Mouse (Mus musculus) heart, embryonic 16.5 days (tissue): Measurements from ENCODE around the gene Mc1r. TPM values are rescaled to one million over a fixed set of nuclear protein-coding genes. Genes with fewer than 3 reads are reported as not detected.
"Not testable (repeated sequence)": the region's sequence is repeated elsewhere in the genome, so short reads cannot be mapped to it uniquely, and the experiment has no call there.

ENCODE experiments used
- ATAC-seq: fragments of 200-750 bp; cut with Nextera tagmentation; replicated peaks from 2 replicates; pipeline ENCODE4 v1.8.0; 2017; ENCODE audit warnings: moderate number of reproducible peaks; ENCODE audit not compliant: insufficient read depth, low FRiP score; ENCODE audit errors: extremely low read depth
- H3K27ac ChIP-seq: fragments of 300-500 bp; sonication (generic); 2 replicates; pipeline ENCODE4 v1.5.1; 2014; ENCODE audit warnings: mild to moderate bottlenecking, low read length, control low read depth, moderate library complexity
- H3K27me3 ChIP-seq: fragments of 300-500 bp; sonication (generic); 2 replicates; pipeline ENCODE4 v1.6.1; 2014; ENCODE audit warnings: low read length, mixed read lengths; ENCODE audit not compliant: control insufficient read depth, insufficient read depth
- H3K36me3 ChIP-seq: fragments of 300-500 bp; sonication (generic); 2 replicates; pipeline ENCODE4 v1.6.1; 2014; ENCODE audit not compliant: control insufficient read depth, insufficient read depth
- H3K4me1 ChIP-seq: fragments of 300-500 bp; sonication (generic); 2 replicates; pipeline ENCODE4 v1.6.1; 2014; ENCODE audit warnings: low read length, mixed read lengths; ENCODE audit not compliant: control insufficient read depth, insufficient read depth
- H3K4me2 ChIP-seq: fragments of 300-500 bp; sonication (generic); 2 replicates; pipeline ENCODE4 v1.6.1; 2014; ENCODE audit warnings: low read depth, mild to moderate bottlenecking, control low read depth, low read length
- H3K4me3 ChIP-seq: fragments of 300-500 bp; sonication (generic); 2 replicates; pipeline ENCODE4 v1.5.1; 2014; ENCODE audit warnings: mild to moderate bottlenecking, control low read depth, low read length
- H3K9ac ChIP-seq: fragments of 300-500 bp; sonication (generic); 2 replicates; pipeline ENCODE4 v1.6.1; 2014; ENCODE audit warnings: low read length, control low read depth
- H3K9me3 ChIP-seq: fragments of 300-500 bp; sonication (generic); replicated peaks from 2 replicates; pipeline ENCODE4 v1.6.1; 2016; ENCODE audit warnings: low read length; ENCODE audit not compliant: control insufficient read depth
- WGBS: fragments of 180-500 bp; shearing (Covaris S2); extraction: QIAGEN DNeasy Blood & Tissue Kit; methylation state at CpG from one replicate; pipeline ENCODE4 v1.1.7; 2014; 5-methylcytosine and 5-hydroxymethylcytosine counted together
- polyA plus RNA-seq: library from polyadenylated mRNA; unstranded; fragments of >200 nt; fragmentation: Nextera tagmentation; extraction: Ambion mirVana; gene quantifications from 2 replicates; pipeline ENCODE4 v1.2.1, GENCODE M21; 2015

Mc1r gene
- polyA plus RNA-seq, 1 experiment from 2014 or later = 0.13 TPM

DNA sequence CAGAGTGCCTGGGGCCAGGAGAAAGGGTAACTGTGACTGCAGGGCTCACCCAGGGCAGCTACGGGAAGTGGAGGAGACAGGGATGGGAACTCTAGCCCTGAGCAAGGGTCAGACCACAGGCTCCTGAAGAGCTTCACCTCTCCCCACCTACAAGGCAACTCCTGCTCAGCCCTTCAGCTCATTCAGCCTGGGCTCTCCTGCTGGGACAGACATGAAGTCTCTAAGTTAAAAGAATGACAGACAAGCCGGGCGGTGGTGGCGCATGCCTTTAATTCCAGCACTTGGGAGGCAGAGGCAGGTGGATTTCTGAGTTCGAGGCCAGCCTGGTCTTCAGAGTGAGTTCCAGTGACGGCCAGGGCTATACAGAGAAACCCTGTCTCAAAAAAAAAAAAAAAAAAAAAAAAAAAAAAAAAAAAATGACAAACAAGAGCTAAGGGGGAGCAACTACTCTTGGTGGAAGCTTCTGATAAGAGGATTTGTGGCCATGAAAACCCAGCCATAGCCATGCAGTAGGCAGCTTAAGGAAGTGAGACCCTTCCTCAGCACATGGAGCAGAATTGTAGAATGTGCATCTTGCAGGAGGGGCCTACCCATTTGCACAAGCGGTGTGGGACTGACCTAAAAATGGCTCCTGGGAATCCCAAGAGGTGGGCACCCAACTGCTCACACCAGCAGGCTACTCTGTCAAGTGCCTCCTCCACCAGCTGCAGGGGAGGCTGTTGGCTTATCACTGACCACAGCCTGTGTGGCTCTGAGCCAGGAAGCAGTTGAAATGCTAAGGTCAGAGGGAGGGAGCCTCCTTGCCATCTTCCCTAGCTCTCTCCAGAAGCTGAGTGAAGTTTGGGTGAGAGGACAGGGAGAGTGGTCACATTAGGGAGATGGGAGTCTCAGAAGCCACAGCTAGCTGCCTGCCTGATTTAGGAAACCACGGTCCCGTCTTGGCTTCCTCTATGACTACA lies 2.0 kb downstream of the Mc1r start:
- no peak for ATAC-seq
- WGBS = 57% methylated on average over 9 of the region's 9 CpGs
- Histone ChIP-seq H3K9ac (no peak overlapping the region), H3K4me1 (peaks cover 22% of the 10 kb centered on the region), H3K27ac (no peak overlapping the region), H3K36me3 (no peaks in the 10 kb centered on the region), H3K4me3 (no peak overlapping the region), H3K9me3 (no peaks in the 10 kb centered on the region), H3K27me3 (peaks cover 32% of the 10 kb centered on the region), H3K4me2 (no peak overlapping the region)

DNA sequence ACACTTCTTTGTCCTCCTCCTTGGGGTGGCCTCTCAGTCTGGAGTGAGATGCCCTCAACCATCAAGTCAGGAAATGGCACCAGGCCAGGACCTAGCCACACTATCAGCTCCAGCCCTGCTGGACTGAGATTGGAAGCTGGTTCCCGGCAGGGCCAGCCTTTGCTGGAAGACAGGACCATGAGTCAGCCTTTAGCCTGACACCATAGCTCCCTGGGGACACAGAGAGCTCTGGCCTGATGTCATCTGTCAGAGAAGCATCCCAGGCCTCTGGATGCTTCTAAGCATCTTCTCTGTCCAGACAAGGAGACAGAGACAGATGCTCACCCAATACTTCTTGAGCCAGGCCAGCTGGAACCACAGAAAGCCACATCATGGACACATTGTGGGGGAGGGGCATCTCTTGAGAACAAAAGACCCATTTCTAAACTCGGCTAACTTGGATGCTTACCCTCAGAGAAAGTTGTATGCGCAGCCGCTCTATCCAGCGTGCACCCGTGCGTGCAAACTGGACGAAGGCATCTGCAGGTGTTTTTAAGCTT lies 3.2 kb downstream of the Mc1r start:
- H3K4me3 ChIP-seq = no peak overlapping the region
- H3K36me3 ChIP-seq = no peaks in the 10 kb centered on the region
- ATAC-seq = no peak; the same call in 1 of the 2 replicates
- no peak overlapping the region; the same call in 1 of the 2 replicates for H3K4me2 ChIP-seq
- H3K9ac ChIP-seq = no peak overlapping the region
- no peak overlapping the region for H3K27ac ChIP-seq
- H3K27me3 ChIP-seq = peaks cover 35% of the 10 kb centered on the region
- H3K9me3 ChIP-seq = no peaks in the 10 kb centered on the region
- H3K4me1 ChIP-seq = peaks cover 22% of the 10 kb centered on the region
- 57% methylated on average over 8 of the region's 8 CpGs for WGBS

- no peaks in the 10 kb centered on the region for H3K36me3 ChIP-seq
- H3K4me1 ChIP-seq = peaks cover 22% of the 10 kb centered on the region
- peak overlapping the region; percentile 52 for H3K4me2 ChIP-seq
- no peak for ATAC-seq
- H3K9me3 ChIP-seq = no peaks in the 10 kb centered on the region
- H3K27me3 ChIP-seq = peaks cover 35% of the 10 kb centered on the region
- WGBS = 14% methylated on average over 11 of the region's 11 CpGs
- no peak overlapping the region for H3K27ac ChIP-seq
- H3K9ac ChIP-seq = no peak overlapping the region
- H3K4me3 ChIP-seq = peak overlapping the region; percentile 33
Measured at GRCm38 (mm10) chr8:123410788-123411187, 3.9 kb downstream of the Mc1r start.

- Histone ChIP-seq H3K36me3 (no peaks in the 10 kb centered on the region), H3K9ac (no peak within 1 kb of the TSS), H3K4me3 (peak within 1 kb of the TSS; percentile 33), H3K27ac (no peak within 1 kb of the TSS), H3K4me1 (peaks cover 22% of the 10 kb centered on the region), H3K9me3 (no peaks in the 10 kb centered on the region), H3K27me3 (peaks cover 35% of the 10 kb centered on the region), H3K4me2 (peak within 1 kb of the TSS; percentile 52)
- peak; percentile 15; the same call in 1 of the 2 replicates for ATAC-seq
- WGBS = under 1% methylated on average over 29 of the region's 29 CpGs
Measured at GRCm38 (mm10) chr8:123411246-123411645, 4.3 kb downstream of the Mc1r start, which contains the start of gene Tubb3. Tubb3 (plus strand) TSS chr8:123411424.

- WGBS = 11% methylated on average over 16 of the region's 16 CpGs
- Histone ChIP-seq H3K4me1 (peaks cover 22% of the 10 kb centered on the region), H3K9me3 (no peaks in the 10 kb centered on the region), H3K4me3 (peak overlapping the region; percentile 33), H3K36me3 (no peaks in the 10 kb centered on the region), H3K27me3 (peaks cover 35% of the 10 kb centered on the region), H3K9ac (no peak overlapping the region), H3K27ac (no peak overlapping the region), H3K4me2 (peak overlapping the region; percentile 52)
- no peak for ATAC-seq
Measured at GRCm38 (mm10) chr8:123411781-123412327, 4.9 kb downstream of the Mc1r start.

DNA sequence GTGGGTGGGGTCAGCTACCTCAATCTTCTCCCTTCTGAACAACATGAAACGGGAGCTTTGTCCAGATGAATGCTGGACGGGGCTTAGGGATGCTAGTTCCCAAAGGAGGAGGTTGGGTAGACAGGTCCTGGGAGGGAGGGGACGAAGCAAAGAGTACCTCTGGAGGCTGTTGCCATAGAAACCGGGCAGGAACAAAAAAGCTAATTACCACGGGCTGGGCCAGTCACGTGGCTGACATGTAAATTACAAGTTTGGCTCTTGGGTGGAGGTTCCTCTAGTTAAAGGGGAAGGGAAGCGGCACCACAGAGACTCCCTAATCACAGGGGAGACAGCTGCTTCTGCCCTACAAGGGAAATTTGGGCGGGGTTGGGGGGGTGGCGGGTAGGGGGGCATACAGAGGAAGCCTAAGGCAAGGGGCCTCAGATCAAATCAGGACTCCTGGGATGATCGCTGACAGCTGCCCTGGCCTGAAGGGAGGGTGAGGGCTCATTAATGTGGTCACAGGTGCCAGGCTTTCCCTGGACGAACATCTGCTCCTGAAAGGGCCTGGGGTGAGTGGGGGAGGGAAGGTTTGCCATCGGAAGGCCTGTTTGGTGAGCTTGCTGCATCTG lies 5.8 kb downstream of the Mc1r start:
- H3K9me3 ChIP-seq = no peaks in the 10 kb centered on the region
- peaks cover 35% of the 10 kb centered on the region for H3K27me3 ChIP-seq
- ATAC-seq = no peak
- no peak overlapping the region for H3K4me2 ChIP-seq
- H3K36me3 ChIP-seq = no peaks in the 10 kb centered on the region
- H3K4me1 ChIP-seq = peaks cover 22% of the 10 kb centered on the region
- WGBS = 5% methylated on average over 12 of the region's 12 CpGs
- no peak overlapping the region for H3K9ac ChIP-seq
- no peak overlapping the region for H3K4me3 ChIP-seq
- H3K27ac ChIP-seq = no peak overlapping the region

DNA sequence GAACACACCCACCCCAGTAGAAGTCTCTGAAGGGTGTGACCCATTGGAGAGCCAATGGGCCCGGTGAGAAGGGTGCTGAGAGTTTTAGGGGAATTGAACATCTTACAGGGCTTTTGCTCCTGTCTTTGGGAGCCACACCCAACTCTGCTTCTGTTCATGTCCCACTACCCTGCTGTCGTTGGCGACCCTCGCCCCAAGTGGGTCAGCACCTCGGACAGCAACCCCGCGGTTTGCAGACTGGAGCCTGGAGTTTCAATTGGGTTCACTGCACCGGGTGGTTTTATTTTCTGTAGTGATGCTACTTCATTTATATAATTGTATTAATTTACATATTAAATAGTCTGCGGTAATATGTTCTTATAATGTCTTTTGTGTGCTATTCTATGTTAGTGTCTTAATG lies 7.3 kb downstream of the Mc1r start:
- Histone ChIP-seq H3K9me3 (no peaks in the 10 kb centered on the region), H3K36me3 (no peaks in the 10 kb centered on the region), H3K4me1 (peaks cover 17% of the 10 kb centered on the region), H3K4me3 (no peak overlapping the region), H3K4me2 (no peak overlapping the region), H3K27me3 (peaks cover 35% of the 10 kb centered on the region), H3K9ac (no peak overlapping the region), H3K27ac (no peak overlapping the region)
- WGBS = 8% methylated on average over 9 of the region's 9 CpGs
- no peak for ATAC-seq

DNA sequence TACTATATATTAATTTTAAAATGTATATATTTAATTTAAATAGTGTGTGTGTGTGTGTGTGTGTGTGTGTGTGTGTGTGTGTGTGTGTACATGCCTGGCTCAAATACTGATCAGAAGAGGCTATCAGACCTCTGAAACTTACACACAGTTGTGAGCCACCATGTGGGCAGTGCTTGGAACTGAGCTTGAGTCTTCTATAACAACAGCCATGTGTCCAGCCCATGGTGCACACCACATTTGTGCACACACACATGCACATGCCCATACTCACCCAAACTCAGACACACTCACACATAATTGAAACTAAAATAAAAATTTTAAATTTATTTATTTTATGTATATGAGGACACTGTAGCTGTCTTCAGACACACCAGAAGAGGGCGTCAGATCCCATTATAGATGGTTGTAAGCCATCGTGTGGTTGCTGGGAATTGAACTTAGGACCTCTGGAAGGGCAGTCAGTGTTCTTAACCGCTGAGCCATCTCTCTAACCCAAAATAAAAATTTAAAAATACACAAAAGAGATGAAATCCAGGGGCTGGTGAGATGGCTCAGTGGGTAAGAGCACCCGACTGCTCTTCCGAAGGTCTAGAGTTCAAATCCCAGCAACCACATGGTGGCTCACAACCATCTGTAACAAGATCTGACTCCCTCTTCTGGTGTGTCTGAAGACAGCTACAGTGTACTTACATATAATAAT lies 8.2 kb downstream of the Mc1r start:
- WGBS = 76% methylated on average over 5 of the region's 5 CpGs
- not testable (repeated sequence) for H3K9me3 ChIP-seq, H3K4me3 ChIP-seq, H3K9ac ChIP-seq, H3K36me3 ChIP-seq, H3K27ac ChIP-seq, H3K4me2 ChIP-seq, H3K4me1 ChIP-seq, ATAC-seq
- H3K27me3 ChIP-seq = peaks cover 32% of the 10 kb centered on the region
